Mouse (Mus musculus): ENCODE data around the gene Scn2a. TPM values are rescaled to one million over a fixed set of nuclear protein-coding genes. Genes with fewer than 3 reads are reported as not detected.

Scn2a gene
- polyA plus RNA-seq (2012): not detected in 2 replicates

DNA sequence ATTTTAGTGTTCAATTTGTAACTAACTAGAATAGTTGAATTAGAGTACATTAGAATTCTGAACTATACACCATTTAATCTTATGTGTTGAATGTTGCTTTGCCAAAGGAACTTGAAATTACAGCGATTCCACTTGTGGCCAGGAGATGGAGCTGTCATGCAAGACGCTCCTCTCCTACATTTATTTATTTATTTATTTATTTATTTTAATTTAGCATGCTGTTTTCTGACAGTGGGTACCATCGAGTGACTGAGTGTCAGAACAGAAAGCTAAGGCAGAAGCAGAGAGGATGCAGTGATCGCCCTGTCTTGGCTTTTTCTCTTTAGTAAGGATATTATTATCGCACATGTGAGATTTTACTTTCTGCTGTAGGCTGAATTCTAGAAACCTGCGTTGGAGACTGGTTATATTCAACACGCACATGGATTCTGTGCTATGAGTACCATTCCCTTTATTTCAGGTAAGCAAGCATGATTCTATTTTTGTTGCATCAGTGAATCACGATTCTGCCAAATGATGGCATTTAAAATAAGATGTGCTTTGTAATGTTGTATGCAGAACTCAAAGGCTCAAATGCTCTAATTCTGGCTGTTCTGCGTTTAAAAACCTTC is at the start of gene Scn2a:
Gene Scn2a (plus strand): TSS at position 216 of the 611 bp plus-strand sequence.
- no peak for TF ChIP-seq GATA1 (IDR thresholded peaks at IDR 0.05; ENCODE audit: low read length)

DNA sequence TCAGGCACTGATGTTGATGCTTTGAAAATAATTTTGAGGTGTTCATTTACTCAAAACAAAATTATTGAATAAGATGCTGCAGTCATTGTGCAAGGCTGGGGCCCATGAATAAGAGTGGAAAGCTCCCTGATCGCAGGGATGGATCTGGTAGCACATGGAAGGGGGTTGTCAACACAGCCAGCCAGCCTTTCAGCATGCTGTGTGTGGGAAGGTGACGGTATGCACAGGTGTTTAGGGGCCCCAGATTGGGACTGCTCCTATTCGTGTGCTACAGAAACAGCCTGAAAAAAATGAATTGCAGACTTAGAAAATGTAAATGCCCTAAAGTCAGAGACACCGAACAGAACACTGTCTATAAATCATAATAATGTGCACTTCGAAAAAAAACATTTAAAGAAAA is 32.9 kb upstream of the Scn2a start:
- TF ChIP-seq GATA1 (IDR thresholded peaks at IDR 0.05; ENCODE audit: low read length): no peak

DNA sequence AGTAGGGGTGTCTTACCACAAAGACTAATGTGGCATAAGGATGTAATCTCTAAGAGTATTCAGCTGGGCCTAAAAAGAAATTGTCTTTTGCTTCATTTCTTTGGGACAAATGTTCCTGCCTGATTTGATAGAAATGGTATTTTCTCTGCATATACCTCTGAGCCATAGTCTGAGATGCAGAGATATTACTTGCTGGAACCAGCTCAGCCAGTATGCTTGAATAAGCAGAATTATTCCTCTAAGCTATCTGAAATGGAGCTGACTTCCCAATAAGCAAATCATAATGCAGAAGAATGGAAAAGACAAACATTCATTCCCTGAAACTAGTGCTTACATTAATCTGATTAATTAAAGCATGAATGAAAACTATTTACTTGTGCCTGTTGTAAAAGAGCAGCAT is 12.8 kb upstream of the Scn2a start:
- TF ChIP-seq GATA1 (IDR thresholded peaks at IDR 0.05; ENCODE audit: low read length): no peak

DNA sequence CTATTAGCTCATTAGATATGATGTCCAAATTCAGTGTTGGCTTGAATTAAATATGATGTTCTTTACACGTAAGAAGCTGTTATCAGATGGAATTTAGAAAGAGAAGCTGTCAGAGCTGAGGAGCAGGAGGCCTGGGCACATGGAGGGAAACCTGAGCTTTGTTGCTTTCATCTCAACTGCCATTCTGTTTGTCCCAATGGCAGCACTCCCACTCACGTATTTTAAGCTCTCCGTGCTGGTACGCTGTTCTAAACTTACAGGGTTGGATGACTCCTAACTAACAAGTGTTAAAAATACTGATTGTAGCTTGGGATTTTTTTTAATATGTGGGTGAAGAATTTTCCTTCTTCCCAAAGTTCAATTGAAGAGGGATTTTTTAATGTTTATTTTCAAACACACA is 8.7 kb upstream of the Scn2a start:
- TF ChIP-seq GATA1 (IDR thresholded peaks at IDR 0.05; ENCODE audit: low read length): no peak

DNA sequence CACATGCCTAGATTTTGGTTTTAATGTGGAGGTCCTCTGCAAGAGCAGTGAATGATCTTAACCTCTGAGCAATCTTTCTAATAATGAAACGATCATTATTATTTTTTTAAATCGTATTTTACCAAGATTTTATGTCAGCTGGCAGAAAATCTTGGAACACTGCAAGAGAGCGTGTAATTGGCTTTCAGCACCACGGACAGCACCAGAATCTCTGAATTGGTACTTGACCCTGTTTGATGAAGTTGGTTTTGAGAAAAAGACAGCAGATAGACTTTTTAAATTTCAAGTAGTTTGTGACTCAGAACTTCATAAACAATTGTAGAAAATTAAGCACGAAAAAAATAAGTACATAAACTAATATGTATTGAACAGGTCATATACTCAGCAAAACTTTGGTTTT is 790 bp upstream of the Scn2a start:
- no peak for TF ChIP-seq GATA1 (IDR thresholded peaks at IDR 0.05; ENCODE audit: low read length)

DNA sequence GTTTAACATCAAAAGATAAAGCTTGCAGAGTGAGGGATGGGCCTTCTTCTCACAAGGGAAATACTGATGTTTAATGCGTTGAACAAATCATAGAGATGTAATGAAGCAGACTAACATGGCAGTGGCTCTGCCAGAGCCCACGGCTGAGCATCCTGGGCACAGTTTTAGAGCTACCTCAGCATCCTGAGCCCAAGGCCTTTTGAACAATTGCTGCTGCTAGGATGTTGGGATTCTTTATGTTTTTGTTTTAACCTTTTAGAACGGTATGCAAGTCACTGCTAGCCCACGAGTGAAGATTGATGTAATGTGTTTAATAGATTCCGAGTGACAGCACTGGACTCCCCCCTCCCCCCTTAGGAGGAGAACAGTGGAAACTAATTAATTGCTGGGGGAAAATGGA is 683 bp downstream of the Scn2a start:
- no peak for TF ChIP-seq GATA1 (IDR thresholded peaks at IDR 0.05; ENCODE audit: low read length)

DNA sequence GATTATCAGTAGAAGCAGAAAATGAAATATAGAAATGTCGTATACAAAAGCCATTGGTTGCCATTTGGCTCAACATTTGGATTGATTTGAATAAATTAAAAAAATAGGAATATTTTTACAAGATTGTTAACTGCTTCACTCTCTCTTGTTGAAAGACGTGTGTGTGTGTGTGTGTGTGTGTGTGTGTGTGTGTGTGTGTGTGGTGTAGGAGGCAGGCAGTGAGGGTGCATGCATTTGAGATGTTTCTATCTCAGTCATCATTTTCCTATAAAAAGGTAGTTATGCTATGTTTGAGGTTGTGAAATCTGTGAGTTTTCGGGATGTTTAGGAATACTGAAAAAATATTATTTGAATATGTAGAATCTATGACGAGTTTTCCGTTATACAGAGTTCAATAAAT is 1.3 kb downstream of the Scn2a start:
- no peak for TF ChIP-seq GATA1 (IDR thresholded peaks at IDR 0.05; ENCODE audit: low read length)

DNA sequence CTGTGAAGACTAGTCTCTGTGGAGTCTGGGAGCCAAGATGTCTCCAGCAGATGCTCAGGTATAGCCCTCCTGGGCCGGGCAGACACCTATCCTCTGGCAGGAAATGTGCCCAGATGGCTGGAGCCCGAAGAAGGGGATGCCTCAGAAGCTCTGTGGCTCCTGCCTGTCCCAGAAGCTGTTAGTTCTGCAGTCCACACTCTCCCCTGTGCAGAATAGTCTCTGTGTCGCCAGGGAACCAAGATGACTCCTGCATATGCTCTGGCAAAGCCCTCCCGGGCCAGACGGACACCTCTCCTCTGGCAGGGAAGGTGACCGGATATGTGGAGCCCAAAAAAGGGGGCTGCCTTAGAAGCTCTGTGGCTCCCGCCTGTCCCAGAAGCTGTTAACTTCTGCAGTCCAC is 32.1 kb downstream of the Scn2a start:
- no peak for TF ChIP-seq GATA1 (IDR thresholded peaks at IDR 0.05; ENCODE audit: low read length)

DNA sequence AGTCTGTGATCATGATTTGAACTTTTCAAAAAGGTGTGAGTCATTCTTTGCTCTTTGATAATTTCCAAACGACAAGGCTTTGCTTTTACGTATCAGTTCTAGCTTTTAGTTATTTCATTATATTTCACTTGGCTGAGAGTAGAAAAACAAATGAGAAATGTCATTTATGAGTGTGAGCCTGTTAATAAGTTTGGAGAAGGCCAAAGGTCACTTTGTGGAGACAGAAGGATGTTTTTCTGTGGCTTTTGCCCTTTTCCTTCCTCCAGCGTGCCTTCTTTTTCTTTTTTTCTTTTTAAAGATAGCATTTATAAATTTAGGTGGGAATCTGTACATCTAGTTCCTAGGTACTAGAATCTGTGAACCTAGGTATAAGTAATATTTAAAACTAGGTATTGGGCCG is 36.5 kb downstream of the Scn2a start:
- no peak for TF ChIP-seq GATA1 (IDR thresholded peaks at IDR 0.05; ENCODE audit: low read length)

DNA sequence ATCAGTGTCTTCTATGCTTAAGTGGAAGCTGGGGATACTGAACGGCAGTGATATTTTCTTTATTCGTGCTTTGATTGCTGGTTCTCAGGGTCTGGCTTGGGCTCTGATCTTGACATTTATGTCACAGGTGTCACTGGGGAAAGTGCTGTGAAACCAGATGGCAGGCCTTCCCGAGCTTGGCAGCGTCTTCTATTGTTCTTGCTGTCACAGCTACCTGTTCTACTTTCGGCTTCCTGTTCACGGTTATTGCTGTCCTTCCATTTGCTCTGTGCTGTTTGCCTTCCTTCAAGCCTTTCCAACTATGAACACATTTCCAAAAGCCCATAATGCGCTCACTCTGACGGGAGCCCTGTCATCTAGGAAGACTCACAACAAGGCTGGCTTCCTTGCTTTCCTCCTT is 37.9 kb downstream of the Scn2a start:
- no peak for TF ChIP-seq GATA1 (IDR thresholded peaks at IDR 0.05; ENCODE audit: low read length)

DNA sequence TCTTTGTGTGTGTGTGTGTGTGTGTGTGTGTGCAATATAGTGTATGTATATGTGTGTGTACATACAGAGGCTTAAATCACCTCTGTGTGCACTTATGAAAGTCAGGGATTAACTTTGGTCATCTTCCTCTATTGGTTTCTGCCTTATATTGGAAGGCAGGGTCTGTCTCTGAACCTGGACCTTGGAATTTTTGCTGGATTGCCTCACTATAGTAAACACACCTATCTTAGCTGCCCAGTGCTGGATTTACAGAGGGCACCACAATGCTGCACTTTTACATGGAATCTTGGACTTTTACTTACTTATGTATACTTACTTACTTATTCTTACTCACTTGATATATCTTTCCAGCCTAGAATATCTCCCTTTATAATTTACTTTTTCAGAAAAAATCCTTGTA is 43.3 kb downstream of the Scn2a start:
- TF ChIP-seq GATA1 (IDR thresholded peaks at IDR 0.05; ENCODE audit: low read length): no peak

DNA sequence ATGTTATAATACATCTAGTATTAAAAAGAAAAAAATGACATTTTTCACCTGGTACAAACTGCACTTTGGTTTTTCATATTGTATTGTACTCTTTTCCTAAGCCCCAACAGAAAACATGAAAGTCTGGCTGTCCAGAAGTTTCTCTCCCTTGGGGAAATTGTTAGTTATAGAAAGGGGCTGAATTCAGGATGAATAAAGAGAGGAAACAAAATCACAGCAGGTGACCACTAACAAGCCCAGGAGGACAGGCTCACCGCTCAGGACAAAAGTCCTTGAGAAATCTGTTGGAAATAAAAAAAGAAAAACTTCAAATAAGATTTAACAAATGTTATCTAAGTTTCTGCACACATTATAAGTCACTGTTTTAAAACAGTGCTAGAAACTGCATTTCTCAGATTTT is 43.9 kb downstream of the Scn2a start:
- no peak for TF ChIP-seq GATA1 (IDR thresholded peaks at IDR 0.05; ENCODE audit: low read length)

DNA sequence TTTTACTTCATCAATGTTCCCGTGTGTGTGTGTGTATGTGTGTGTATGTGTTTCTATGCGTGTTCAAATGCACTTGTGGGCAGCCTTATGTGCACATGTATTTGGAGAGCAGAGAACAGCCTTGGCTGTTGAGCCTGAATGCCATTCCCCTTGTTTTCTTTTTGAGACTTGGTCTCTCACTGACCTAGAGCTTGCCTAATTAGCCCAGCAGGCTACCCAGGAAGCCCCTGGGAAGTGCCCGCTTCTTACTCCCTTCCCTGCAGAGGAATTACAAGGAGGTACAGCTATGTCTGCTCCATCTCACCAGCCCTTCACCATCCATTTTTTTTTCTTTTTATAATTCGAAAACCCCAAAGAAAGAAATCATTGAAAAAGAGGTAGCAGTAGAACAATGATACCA is 44.6 kb downstream of the Scn2a start:
- TF ChIP-seq GATA1 (IDR thresholded peaks at IDR 0.05; ENCODE audit: low read length): no peak

DNA sequence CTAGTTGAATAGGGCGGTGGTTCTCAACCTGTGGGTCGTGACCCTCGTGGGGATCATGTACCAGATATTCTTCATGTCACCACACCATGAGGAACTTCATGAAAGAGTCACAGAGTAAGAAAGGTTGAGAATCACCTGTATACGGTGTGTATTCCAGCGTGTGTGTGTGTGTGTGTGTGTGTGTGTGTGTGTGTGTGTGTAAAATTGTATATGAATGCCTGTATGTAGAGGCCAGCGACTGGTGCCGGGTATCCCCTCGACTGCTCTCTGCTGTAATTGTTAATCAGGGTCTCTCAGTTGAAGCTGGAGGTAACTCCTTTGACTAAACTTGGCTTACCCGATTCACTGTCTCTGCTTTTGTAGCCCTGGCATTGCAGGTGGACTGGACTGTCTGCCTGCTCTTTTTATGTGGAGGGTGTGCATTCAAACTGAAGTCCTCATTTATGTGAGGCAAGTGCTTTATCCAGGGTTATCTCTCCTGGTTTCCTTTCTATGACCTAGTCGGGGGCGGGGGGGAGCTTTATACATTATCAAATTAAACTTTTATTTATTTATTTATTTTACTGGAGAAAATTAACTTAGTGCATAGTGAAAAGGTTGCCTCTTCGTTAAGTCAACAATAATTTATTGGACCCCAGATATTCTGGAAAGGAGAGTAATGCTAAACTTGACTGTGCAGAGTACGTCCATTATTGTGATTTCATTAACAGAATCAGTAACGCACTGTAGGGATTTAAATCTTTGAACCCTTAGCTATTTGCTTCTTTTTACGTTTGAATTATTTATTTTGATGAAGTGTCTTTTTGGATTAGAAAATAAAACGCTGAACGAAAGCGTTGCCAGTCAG is 47.2 kb downstream of the Scn2a start:
- no peak for TF ChIP-seq GATA1 (IDR thresholded peaks at IDR 0.05; ENCODE audit: low read length)

DNA sequence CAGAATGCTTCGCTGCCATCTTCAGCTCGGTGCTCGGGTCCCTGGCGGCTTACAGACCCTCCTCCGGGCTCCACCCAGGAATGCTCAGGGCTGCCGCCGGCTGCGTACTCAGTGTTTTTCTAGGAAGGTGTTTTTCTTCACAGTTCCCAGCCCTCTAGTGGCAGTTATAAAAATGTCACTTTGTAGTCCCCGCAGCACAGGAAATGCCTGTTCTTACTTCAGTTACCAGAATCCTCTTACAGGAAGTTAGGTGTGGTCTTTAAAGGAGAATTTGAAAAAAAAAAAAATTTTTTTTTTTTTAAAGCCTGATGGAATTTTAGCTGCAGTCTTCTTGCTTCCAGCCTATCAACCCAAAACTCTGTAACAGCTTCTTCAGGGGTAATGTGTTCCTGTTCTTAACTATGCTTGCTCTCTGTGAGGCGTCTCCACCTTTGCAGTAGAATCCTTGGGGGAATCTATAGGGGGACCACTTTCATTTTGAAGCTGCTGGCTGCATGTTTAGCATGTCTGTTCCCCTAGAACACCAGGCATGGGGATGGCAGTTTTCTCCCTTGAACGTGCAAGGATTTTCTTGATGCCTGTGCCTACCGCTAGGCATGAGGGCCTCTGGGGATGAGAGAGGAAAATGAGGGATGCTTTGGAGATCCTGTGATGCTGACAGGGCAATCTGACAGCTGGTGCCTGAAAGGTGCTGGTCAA is 48.0 kb downstream of the Scn2a start:
- TF ChIP-seq GATA1 (IDR thresholded peaks at IDR 0.05; ENCODE audit: low read length): no peak

DNA sequence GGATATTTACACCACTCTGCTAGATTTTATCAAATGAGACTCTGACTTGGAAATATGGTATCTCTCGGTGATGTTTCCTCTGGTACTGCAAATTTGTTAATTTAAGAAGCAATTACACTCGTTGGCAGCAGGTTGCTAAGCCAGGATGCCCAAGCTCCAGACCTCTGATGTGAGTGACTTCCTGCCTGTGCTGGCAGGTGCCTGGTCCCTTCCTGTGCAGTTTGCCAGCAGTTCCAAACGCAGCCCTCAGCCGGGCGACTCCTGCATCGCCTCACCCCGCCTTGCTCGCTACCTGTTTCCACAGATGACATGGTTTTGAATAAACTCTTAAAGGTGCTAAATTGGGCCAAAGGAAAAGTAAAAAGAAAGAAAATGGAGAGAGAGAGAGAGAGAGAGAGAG is 49.0 kb downstream of the Scn2a start:
- no peak for TF ChIP-seq GATA1 (IDR thresholded peaks at IDR 0.05; ENCODE audit: low read length)

Measured in G1E-ER4 (cell line).